Mouse (Mus musculus) spleen, postnatal 4 days (tissue): ENCODE results near the gene Olfr642.

ENCODE experiments used
- DNase-seq, 2 experiments: peaks; one replicate each; pipeline ENCODE4 v3.0.0; 2022; ENCODE audit warnings: low spot score in 2 of 2

Olfr642 gene

DNA sequence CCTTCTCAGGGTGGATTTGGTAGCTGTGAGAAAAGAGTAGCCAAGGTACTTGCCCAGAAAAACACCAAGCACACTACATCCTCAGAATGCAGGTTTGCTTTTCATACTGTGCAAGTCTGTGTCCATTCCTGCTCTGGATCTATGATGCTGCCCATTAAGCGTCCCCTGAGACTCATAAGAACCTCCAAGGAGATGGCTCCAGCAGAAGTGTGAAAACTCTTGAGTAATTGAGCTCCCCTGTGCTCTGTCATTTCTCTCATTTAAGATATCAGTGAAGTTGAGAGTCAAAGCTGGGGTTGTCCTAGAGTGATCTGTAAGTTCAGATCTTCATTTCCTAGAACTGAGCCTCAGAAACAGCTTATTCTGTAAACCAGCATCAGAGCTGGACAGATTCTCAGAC, at the start of gene Olfr642:
Olfr642 (minus strand) TSS at position 101 of the 400 bp plus-strand sequence.
- no peak for DNase-seq

GRCm38 (mm10) chr7:104085365-104085764, 32.9 kb upstream of the Olfr642 start, which contains the start of gene Olfr645:
Gene Olfr645 (minus strand): TSS chr7:104085465.
- DNase-seq = no peak

GRCm38 (mm10) chr7:104071769-104072168, 19.3 kb upstream of the Olfr642 start, which contains the start of gene Olfr644:
Gene Olfr644 (minus strand): TSS chr7:104071869.
- DNase-seq = no peak

DNA sequence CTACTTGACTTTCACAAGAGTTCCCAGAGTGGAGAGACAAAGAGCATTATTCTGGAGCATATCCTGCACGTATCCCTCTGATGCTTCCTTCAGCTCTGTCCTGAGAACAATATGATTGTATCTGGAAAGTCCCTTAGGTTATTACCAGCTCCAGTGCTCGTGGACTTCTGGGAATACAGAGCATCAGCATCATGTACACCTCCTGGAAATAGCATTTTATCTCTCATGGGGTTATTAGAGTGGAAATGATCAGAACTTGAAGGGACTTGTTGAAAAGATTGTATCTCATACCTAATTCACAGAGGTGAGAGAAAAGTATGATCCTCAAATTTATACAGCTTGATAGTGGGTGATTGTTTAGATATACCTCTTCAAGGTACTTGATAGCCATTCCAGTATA, 8.9 kb upstream of the Olfr642 start, which contains the start of gene 4930516K23Rik:
4930516K23Rik (minus strand) TSS at position 101 of the 400 bp plus-strand sequence.
- no peak for DNase-seq

DNA sequence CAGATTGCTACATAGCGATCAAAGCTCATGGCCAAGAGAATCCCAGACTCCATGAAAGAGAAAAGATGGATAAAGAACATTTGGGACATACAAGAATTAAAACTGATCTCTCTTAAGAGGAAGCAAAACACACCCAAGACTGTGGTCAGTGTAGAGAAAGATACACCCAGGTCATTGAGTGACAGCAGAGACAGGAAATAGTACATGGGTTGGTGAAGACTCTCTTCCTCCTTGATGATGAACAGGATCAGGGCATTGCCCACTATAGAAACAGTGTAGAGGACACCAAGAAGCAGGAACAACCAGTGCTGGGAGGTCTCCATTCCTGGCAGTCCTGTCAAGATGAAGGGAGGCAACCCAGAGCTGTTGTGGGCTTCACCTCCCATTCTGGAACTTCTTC, 6.7 kb upstream of the Olfr642 start:
- DNase-seq = no peak

DNA sequence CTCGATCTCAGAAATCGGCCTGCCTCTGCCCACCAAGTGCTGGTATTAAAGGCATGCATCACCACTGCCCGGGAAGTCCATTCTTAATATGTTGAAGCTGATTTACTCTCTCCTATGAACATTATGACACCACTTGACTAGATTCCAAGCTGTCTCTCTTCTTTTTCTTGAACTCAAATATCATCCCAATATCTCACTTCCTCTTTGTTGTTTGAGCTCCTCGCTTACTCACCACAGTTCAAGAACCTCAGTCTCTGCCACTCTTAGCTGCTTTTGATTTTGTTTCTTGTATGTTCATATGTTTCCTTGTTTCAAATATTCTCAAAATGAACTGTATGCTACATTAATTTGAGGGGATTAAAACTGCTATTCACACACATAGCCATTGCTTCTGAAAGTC, 1.7 kb downstream of the Olfr642 start:
- no peak for DNase-seq

- DNase-seq = no peak
These were observed 17.3 kb downstream of the Olfr642 start, which contains the start of gene Olfr641 for GRCm38 (mm10) chr7:104035145-104035544. Gene Olfr641 (plus strand): TSS chr7:104035445.

GRCm38 (mm10) chr7:104026978-104027377, 25.5 kb downstream of the Olfr642 start:
- DNase-seq = no peak

- no peak for DNase-seq
These were observed 27.0 kb downstream of the Olfr642 start, which contains the start of gene Olfr640 for GRCm38 (mm10) chr7:104025473-104025872. Gene Olfr640 (minus strand): TSS chr7:104025573.

GRCm38 (mm10) chr7:104021651-104022050, 30.8 kb downstream of the Olfr642 start:
- DNase-seq = no peak

DNA sequence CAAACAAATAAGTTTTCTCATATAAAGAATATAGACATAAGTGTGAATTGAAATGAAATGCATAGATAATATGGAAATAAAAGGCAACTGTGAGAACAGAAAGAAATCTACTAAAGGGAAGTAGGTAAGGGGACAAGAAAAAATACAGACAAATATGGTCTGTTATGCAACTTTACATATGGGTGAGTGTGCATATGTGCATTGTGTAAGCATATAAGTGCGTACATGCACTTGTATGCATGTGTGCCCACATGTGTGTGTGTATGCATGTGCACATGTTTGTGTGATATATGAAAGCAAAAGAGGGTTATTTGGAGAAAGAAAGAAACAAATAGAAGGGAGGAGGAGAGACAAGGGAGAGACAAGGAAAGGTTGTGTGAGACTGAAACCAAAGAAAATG, 33.5 kb downstream of the Olfr642 start:
- no peak for DNase-seq

- no peak for DNase-seq
These were observed 35.3 kb downstream of the Olfr642 start, which contains the start of gene Olfr639 for GRCm38 (mm10) chr7:104017203-104017602. Gene Olfr639 (minus strand): TSS chr7:104017303.

DNA sequence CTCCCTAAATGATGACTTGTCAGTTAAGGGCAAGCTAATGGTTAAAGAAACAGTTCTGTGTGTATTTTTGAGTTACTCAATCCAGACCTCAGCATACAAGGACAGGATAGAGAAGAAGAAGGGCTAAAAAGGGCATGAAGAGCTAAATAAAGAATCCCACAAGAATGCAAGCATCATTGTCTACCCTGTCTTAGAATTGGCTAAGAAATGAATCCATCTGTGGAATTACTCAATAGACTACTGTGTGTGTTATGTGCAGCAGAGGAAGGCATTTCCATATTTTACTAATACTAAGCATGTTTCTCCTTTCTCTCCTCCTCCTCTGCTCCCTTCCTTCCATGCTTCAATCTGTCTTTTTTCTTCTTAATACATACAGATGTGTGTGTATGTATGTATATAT, 53.3 kb downstream of the Olfr642 start:
- no peak for DNase-seq

GRCm38 (mm10) chr7:103998446-103998845, 54.0 kb downstream of the Olfr642 start, which contains the start of gene Olfr638:
Gene Olfr638 (plus strand): TSS chr7:103998746.
- DNase-seq = no peak
